Mouse (Mus musculus): Measurements from ENCODE around the gene Ugt1a8.
"Not testable (repeated sequence)": the region's sequence is repeated elsewhere in the genome, so short reads cannot be mapped to it uniquely, and the experiment has no call there.

The Ugt1a8 gene

DNA sequence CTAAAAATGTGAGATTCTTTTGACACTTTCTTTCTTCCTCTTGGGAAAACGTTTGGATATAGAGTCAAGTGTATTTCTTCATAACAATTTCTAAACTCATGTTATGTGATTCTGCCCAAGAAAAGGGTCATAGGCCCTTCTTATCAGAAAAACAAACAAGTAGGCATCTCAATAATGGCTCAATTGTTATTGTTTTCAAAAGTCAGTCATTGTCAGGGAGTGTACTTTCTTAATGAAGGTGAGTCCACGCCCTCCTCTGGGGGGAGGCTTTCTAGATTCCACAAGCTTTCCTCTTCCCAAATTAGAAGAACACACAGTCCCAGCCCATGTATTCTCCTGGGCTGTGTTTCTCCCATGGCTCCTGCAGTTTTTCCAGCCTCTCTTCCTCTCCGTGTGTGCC, at the start of gene Ugt1a8:
Ugt1a8 (plus strand) TSS at position 301 of the 400 bp plus-strand sequence.
- no peak for DNase-seq (ENCODE audit: inconsistent ontology term)

DNA sequence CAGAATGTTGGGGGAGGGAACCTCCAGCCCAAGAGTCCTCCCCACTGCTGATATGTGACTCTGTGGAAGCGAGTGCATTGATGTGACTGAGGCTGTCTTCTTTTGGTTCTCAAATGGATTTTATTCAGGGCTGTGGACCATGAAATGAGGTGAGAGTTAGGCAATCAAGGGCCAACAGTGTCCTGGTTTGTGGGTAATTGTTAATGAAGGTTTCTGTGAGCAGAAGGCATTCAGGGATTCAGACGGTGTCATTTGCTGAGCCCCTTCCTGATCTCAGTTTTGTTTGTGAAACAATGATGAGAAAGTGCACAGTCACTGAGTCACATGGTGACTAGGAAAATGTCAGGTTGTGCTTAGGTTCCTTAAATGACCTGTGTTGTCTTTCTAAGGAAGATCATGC, 44.6 kb upstream of the Ugt1a8 start:
- not testable (repeated sequence) for DNase-seq (ENCODE audit: inconsistent ontology term)

DNA sequence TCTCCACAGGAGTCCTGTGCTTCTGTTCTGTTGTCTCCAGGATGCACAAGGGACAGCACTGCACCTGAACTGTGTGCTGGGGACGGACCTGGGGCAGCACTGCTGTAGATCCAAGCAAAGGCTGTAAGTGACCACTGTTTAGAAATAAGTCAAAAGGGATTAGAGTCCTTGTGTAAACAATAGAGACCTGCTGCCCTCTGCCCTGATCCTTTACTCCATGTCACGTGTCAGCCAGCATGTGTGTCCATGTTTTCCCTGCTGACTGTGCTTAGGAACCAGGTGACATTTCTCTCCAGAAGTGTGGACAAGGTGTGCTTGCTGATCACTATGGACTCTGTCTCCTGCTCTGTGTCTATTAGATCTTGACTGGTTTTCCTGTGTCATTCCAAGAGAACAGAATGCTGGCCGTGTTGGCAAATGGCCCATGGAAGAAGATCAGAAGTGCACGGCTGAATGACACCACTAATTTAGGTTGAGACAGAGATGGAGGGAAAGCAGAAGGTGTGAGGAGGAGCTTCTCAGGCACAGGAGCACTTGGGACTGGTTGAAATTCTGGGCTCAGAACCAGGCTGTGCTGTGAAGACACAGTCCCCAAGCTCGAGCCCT, 42.7 kb upstream of the Ugt1a8 start:
- not testable (repeated sequence) for DNase-seq (ENCODE audit: inconsistent ontology term)

DNA sequence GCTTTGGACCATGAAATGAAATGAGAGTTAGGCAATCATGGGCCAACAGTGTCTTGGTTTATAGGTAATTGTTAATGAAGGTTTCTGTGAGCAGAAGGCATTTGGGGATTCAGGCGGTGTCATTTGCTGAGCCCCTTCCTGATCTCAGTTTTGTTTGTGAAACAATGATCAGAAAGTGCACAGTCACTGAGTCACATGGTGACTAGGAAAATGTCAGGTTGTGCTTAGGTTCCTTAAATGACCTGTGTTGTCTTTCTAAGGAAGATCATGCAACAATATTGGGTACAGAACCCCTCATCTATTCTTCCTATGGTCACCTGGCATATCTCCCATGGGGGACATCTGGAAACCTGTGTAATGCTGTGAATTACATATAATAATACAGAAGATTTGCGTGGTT, 40.2 kb upstream of the Ugt1a8 start:
- DNase-seq (ENCODE audit: inconsistent ontology term) = not testable (repeated sequence)

DNA sequence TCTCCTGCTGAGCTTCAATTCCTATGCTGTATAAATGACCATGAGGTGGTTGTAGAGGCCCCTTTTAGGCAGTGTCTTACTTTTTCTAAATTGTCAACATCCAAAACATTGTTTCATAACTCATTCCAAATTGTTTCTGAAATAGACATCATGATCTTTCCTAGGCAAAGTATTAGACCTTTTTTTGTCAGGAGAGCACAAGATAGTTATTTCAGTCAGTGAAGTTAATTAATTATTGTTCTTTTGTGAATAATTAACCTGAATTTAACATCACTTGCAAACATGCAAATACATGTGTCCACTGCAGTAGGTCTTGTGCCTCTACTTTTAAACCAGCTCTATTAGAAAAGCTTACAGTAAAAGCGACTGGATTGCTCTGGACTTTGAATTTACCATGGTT, 32.5 kb upstream of the Ugt1a8 start, which contains the start of gene Ugt1a10:
Ugt1a10 (plus strand) TSS at position 301 of the 400 bp plus-strand sequence.
- DNase-seq (ENCODE audit: inconsistent ontology term) = no peak

DNA sequence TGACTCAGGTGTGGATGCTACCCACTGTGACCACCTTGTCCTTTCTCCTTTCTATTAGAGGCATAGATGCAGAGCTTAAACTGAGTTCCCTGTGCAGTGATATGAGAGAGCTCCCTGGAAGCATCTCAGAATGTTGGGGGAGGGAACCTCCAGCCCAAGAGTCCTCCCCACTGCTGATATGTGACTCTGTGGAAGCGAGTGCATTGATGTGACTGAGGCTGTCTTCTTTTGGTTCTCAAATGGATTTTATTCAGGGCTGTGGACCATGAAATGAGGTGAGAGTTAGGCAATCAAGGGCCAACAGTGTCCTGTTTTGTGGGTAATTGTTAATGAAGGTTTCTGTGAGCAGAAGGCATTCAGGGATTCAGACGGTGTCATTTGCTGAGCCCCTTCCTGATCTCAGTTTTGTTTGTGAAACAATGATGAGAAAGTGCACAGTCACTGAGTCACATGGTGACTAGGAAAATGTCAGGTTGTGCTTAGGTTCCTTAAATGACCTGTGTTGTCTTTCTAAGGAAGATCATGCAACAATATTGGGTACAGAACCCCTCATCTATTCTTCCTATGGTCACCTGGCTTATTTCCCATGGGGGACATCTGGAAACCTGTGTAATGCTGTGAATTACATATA, 21.0 kb upstream of the Ugt1a8 start:
- not testable (repeated sequence) for DNase-seq (ENCODE audit: inconsistent ontology term)

DNA sequence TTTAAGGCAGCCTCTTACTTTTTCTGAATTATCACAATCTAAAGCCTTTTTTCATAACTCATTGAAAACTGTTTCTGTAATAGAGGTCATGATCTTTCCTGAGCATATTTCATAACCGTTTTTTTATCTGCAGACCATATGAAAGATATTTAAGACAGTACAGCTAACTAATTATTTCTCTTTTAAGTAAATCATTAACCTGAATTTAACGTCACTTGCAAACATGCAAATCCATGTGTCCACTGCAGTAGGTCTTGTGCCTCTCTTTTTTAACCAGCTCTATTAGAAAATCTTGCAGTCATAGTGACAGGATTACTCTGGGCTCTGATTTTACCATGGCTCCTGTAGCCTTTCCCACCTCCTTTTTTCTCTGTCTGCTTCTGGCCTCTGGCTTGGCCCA, 17.1 kb upstream of the Ugt1a8 start, which contains the start of gene Ugt1a9:
Ugt1a9 (plus strand) TSS at position 306 of the 400 bp plus-strand sequence.
- no peak for DNase-seq (ENCODE audit: inconsistent ontology term)

DNA sequence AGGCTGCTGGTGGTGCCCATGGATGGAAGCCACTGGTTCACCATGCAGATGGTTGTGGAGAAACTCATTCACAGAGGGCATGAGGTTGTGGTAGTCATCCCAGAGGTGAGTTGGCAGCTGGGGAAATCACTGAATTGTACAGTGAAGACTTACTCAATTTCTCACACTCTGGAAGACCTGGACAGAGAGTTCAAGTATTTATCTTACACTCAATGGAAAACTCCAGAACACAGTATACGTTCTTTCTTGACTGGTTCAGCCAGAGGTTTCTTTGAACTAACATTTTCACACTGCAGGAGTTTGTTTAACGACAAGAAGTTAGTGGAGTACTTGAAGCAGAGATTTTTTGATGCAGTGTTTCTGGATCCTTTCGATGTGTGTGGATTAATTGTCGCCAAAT, 16.7 kb upstream of the Ugt1a8 start:
- no peak for DNase-seq (ENCODE audit: inconsistent ontology term)

DNA sequence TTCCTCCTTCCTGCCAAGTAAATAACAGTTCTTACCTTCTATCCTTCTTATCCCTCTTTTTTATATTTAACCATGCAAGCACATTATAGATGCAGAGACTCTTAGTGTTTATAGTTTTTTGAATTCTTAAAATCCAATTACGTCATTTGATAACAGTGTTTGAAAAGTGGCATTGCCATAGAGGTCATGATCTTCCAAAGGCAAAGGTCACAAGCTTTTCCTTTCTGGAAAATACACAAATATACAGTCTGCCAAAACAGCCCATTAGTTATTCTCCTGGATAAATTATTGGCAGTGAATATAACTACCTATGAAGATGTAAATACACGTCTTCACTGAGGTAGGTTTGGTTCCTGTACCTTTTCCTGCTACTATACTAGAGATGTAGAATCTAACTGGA, 13.1 kb upstream of the Ugt1a8 start:
- no peak for DNase-seq (ENCODE audit: inconsistent ontology term)

DNA sequence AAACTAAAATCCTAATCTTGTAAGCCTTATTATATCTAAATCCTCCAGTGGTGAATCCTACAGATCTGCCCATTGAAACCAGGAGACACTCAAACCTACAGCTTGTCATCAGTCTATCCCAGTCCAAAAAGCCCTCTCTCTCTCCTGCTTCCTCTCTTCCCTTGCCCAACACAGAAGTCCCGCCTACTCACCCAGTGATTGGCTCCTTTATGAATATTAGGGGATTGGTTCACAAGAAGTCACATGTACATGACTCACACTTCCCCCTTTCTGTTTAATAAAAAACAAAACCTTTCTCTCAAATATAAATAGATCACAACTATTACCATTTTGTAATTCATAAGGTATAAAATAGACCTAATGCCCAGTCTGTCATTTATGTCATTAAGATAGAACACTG, 10.5 kb upstream of the Ugt1a8 start:
- no peak for DNase-seq (ENCODE audit: inconsistent ontology term)

DNA sequence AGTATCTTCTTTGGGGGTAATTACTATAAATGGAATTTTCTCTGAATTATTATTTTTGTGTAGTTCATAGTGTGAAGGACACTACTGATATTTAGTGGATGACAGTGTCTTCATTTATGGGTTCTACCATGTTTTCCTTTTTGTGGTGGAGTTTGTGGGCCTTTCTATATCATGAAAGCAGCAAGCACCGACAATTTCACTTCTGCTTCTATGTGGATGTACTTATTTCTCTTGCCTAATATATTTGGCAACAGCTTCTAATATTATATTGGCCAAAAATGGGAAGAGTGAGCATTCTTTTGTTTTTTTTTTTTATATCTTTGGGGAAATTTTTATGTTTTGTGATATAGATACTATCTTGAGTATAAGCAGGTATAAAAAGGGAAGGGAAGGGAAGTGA, 5.9 kb upstream of the Ugt1a8 start:
- no peak for DNase-seq (ENCODE audit: inconsistent ontology term)

DNA sequence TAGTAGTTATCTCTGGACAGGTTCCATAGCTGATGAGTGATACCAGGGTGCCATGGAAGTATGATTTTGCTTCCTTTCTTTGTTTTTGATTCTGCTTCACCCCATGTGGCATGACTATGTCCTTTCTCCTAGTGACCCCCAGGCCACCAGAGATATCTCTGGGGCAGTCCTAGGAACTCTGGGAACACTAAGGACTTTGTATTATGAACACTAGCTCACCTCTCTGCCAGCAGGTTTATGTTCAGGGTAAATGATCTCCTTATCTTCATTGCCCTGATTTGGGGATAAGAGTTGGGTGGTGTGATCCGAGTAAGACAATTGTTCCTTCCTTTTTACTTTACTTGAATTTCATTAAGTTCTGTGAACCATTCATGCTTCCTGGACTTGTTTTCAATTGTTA, 1.5 kb upstream of the Ugt1a8 start:
- no peak for DNase-seq (ENCODE audit: inconsistent ontology term)

DNA sequence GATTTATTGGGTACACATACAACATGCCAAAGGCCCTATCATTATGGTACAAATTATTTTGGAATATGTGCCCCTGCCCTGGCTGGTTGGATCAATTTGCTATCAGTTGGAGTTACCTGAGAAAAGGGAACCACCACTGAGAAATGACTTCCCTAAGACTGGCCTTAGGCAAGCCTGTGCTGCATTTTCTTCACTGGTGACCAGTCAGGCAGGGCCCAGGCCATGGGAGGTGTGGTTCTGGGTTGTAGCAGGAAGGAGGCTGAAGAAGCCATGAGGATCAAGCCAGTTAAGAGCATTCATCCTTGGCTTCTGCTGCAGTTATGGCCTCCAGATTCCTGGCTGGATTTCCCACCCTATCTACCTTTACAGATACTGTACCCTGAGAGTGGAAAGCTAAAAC, 4.7 kb downstream of the Ugt1a8 start:
- no peak for DNase-seq (ENCODE audit: inconsistent ontology term)

DNA sequence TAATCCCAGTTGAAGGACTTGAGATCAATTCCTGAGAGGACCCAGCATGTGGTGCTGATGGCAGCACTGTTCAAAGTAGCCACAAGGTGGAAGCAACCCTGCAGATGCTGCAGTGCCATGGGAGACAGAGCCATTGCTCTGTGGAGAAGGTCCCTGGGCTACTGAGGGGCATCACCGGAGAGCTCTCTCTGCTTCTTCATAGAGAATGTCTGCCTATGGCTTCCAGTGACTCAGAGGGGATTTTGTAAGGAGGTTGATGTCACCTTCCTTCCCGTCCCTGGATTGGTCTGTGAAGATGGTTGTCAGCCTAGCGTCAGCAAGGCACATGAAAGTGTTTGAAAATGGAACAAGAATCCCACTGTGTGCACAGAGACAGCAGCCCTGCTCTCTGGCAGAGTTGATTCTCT, 6.7 kb downstream of the Ugt1a8 start:
- DNase-seq (ENCODE audit: inconsistent ontology term) = not testable (repeated sequence)

DNA sequence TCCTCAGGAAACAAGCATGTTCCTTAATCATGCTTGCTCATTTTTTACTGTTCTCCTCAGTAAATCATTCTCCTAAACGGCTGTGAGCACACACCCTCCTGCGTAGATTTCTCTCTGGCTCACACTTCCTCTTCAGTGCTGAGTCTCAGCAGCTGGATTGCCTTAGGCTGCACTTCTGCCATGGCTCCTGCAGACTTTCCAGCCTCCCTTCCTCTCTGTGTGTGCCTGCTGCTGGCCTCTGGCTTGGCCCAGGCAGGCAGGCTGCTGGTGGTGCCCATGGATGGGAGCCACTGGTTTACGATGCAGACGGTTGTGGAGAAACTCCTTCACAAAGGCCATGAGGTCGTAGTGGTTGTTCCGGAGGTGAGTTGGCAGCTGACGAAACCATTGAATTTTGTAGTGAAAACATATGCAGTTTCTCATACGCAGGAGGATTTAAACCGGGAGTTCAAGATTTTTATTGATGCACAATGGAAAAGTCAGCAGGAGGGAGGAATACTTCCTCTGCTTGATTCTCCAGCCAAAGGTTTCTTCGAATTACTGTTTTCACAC, 7.4 kb downstream of the Ugt1a8 start, which contains the start of gene Ugt1a7c:
Ugt1a7c (plus strand) TSS at position 122 of the 552 bp plus-strand sequence.
- no peak for DNase-seq (ENCODE audit: inconsistent ontology term)

DNA sequence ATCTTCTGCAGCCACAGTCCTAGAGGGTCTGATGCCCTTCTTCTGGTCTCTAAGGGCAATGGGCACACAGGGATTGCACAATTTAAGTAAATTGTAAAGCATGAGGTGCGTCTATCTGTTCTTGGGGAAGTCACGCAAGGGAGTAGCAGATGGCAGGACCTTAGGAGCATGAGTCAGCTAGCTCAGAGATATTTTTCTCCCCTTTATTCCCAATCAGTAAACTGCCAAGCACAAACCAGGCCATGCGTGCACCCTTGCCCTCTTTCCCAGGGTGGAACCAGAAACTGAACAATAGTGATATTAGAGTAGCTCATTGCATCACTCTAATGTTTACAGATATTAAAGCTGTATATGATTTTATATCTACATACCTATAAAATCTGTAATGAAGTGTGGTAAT, 10.9 kb downstream of the Ugt1a8 start:
- DNase-seq (ENCODE audit: inconsistent ontology term) = not testable (repeated sequence)

DNA sequence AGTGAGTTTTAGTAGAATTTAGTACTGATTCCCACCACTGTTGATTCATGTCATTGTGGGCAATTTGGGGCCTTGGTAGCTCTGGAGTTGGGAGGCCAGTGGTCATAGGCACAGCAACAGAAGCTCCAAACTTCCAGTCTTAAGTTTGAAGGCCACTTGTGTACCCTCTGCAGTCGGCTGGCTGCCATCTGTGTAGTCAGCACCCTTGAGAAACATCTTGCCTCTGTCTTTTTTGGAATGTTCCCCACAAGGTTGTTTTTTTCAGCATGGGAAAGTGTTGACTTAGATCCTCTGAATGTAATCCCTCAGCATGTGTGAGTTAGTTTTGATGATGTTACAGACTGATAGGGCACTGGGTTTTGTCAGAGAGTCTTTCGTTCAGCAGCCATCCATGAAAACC, 12.1 kb downstream of the Ugt1a8 start:
- not testable (repeated sequence) for DNase-seq (ENCODE audit: inconsistent ontology term)

DNA sequence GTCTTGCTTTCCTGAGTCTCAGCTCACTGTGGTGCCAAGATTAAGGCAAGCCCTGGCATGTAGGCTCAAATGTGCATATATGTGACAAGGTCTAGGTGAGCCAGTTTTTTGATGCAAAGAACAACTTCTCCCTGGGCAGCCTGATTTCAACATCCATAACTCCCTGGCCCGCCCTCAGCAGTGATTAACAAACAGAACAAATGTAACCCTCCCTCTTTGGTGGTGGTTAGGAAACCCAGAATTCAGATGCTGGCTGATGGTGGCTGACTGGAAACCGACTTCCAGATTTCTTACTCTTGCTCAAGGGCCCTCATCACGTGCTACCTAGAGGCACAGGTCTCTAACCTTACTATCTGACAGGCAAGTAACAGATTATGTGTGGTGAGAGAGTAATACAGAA, 15.4 kb downstream of the Ugt1a8 start, which contains the start of gene Ugt1a6b:
Ugt1a6b (plus strand) TSS at position 234 of the 400 bp plus-strand sequence.
- not testable (repeated sequence) for DNase-seq (ENCODE audit: inconsistent ontology term)

DNA sequence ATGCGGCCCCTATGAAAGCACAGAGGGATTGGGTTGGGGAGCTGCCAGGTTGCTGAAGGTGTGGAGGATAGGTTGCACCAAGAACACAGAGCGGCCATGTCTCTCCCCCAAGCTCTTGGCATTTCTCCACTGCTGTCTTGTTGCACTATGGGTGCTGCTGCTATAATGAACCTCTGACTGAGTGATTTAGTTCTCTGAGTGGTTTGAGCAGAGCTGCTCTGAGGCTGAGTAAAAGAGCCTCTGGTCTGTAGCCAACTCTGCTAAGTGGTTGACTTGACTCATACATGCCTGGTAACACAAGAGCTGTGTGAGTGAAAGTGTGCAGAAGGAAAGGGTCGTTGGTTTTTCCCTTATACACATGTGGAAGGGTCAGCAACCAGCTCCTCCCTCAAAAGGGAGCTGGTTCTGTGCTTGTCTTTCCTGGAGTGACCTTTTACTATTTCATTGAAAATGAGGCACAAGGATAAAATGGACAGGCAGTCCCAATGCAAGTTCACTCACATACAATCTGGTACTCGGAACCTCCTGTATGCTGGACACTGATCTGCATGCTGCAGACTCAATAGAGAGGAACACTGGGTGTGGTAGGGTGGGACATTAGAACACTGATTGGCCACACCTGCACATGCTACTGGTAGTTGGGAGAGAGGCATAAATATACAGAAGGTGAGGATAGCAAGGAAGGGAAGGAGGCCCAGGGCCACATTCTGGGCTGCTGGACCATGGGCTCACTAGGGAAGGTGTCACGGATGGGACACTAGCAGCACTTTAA, 16.3 kb downstream of the Ugt1a8 start:
- DNase-seq (ENCODE audit: inconsistent ontology term) = not testable (repeated sequence)

DNA sequence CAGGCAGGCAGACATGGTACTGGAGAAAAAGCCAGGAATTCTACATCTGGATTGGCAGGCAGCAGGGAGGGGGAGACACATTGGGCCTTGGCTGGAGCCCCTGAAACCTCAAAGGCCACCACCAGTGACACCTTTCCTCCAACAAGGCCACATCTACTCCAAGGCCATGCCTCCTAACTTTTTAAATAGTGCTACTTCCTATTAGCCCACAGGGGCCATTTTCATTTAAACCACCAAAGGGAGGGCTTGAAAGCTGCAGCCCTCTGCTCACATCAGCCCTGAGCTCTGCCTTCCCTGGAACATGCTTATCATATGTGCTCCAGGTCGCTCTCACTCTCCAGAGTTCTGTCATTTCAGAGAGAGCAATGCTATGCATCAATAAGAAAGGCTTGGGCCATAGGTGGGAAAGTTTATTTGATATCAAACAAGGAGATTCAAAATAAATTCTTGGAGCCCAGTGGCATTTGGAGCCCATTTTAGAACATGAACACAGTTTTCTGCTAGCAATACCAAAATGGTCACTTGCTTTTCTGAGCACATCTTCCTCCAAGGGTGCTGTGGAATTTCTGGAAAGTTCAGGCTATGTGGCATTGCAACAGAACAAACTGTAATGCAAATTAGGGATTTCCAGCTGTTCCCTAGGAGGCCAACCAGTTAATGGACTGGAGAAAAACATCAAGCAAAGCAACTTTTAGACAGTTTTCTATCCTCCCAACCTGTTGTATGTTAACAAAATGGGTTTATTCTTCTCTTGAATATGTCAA, 17.2 kb downstream of the Ugt1a8 start:
- DNase-seq (ENCODE audit: inconsistent ontology term) = no peak

DNA sequence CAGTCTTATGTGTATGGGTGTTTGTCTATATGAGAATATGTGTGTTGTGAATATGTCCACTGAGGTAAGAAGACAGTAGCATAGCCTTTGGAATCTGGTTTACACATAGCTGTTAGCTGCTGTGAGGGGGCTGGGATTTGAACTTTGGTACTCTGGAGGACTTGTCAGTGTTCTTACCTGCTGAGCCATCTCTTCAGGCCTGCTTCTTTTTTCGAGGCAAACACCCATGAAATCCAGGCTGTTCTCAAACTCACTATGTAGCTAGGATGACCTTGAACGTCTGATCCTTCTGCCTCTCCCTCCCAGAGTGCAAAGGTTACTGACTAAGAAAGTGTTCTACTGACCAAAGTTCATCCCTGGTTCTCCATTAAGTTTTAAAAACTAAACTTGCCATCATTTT, 18.0 kb downstream of the Ugt1a8 start:
- no peak for DNase-seq (ENCODE audit: inconsistent ontology term)
